Mouse (Mus musculus) mesoderm, embryonic 11.5 days (tissue): ENCODE measurements around the gene Tstd3.
A peak's percentile ranks its signal among the peaks of the same experiment; 100 is the strongest.

Experiments used
- DNase-seq: peaks from one replicate; pipeline ENCODE4 v3.0.0-alpha.2; 2012; ENCODE audit warnings: low read depth, low spot score

The Tstd3 gene

GRCm38 (mm10) chr4:21766863-21767304, at the start of gene Tstd3, which contains the start of gene Usp45:
Tstd3 (minus strand) TSS chr4:21767212.
Usp45 (plus strand) TSS chr4:21767156.
- peak; percentile 84 for DNase-seq

GRCm38 (mm10) chr4:21814029-21814428, 47.0 kb upstream of the Tstd3 start:
- DNase-seq: peak; percentile 80

- no peak for DNase-seq
These were observed 45.6 kb upstream of the Tstd3 start for GRCm38 (mm10) chr4:21812635-21813034.

GRCm38 (mm10) chr4:21810608-21811007, 43.6 kb upstream of the Tstd3 start:
- DNase-seq: no peak

- peak; percentile 18 for DNase-seq
These were observed 40.2 kb upstream of the Tstd3 start for GRCm38 (mm10) chr4:21807204-21807603.

- DNase-seq: no peak
These were observed 34.6 kb upstream of the Tstd3 start for GRCm38 (mm10) chr4:21801620-21802019.

- DNase-seq: no peak
These were observed 34.0 kb upstream of the Tstd3 start for GRCm38 (mm10) chr4:21801013-21801412.

- DNase-seq: no peak
These were observed 26.6 kb upstream of the Tstd3 start for GRCm38 (mm10) chr4:21793631-21794030.

- DNase-seq: no peak
These were observed 22.8 kb upstream of the Tstd3 start for GRCm38 (mm10) chr4:21789836-21790235.

GRCm38 (mm10) chr4:21788903-21789302, 21.9 kb upstream of the Tstd3 start:
- DNase-seq: no peak

GRCm38 (mm10) chr4:21786268-21786667, 19.3 kb upstream of the Tstd3 start:
- no peak for DNase-seq

- DNase-seq: no peak
These were observed 14.1 kb upstream of the Tstd3 start for GRCm38 (mm10) chr4:21780816-21781726.

- DNase-seq: no peak
These were observed 9.9 kb upstream of the Tstd3 start for GRCm38 (mm10) chr4:21776946-21777265.

- DNase-seq: peak; percentile 91
These were observed 9.3 kb upstream of the Tstd3 start for GRCm38 (mm10) chr4:21776091-21776945.

GRCm38 (mm10) chr4:21772306-21772705, 5.3 kb upstream of the Tstd3 start:
- DNase-seq: no peak

- no peak for DNase-seq
These were observed 4.1 kb upstream of the Tstd3 start for GRCm38 (mm10) chr4:21771064-21771463.

- DNase-seq: no peak
These were observed 695 bp downstream of the Tstd3 start for GRCm38 (mm10) chr4:21766171-21766862.

GRCm38 (mm10) chr4:21763827-21764226, 3.2 kb downstream of the Tstd3 start:
- no peak for DNase-seq

- DNase-seq: no peak
These were observed 5.4 kb downstream of the Tstd3 start for GRCm38 (mm10) chr4:21761416-21762160.

GRCm38 (mm10) chr4:21758860-21759259, 8.2 kb downstream of the Tstd3 start:
- DNase-seq: no peak
